Mouse (Mus musculus) naive thymus-derived CD4-positive, alpha-beta T cell, adult 2 months (primary cell): ENCODE measurements around the gene Zbtb20.

Experiments used
- DNase-seq: peaks from one replicate; pipeline ENCODE4 v3.0.0-alpha.2; 2011; ENCODE audit warnings: low read depth

Gene Zbtb20

DNA sequence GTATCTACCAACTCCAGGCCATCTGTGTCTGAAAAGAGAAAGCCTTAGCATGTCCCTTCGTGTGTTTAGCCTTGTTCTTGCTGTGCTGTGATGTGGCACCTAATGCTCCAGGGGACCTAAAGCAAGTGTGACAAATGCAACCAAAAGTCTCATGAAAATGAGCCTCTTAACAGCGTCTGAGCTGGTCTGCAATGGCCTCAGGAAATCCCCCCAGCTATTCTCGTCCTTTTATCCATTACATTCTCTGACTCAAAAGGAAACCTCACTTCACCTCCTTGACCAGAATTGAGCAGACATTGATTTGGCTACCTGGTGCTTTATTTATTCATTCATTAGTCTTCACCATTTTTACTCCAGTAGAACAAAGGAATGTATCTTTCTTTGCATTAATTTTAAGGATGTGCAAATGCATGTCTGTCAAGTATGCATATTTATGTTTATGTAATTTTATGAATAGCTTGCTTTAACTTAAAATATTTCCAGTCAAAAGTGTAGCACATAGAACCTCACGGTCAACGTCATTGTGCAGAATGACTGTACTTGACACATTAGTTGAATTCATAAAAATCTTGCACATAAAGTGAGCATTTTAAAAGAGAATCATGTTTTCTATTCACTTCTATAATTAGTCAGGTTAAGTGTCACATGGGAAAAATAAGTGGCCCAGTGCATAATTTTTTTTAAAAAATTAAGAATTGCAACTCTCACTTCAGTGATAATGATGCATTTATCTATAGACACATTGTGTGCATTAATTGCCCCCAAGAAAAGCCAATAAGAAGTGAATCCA, 618.1 kb downstream of the Zbtb20 start:
- DNase-seq: no peak

DNA sequence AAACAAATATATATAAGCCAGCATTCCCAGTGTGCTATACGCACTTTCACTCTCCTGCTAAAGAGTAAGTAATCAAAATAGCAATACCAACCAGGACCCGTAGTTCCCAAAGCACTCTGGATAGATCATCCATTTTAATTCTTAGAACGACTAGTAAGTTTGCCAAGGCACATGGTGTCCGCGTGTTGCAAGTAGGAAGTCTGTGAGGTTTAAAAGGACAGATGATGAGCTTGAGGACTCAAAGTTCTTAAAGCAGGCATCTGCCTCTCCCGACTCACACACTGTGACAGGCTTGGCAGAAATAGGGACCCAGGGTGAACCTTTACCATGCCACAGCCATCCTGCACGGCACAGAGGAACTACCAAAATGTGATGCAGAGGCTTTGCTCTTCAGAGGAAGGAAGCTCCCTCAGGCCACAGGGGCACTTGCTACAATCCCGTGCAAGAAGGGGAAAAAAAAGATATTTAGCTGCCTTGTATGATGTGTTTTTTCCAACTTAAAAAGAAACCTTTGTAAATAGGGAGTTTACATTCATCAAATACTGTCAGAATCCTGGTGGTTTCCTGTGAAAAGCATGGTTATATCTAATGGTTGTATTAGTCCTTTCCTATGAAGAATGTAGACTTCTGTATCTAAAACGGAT, 619.6 kb downstream of the Zbtb20 start:
- no peak for DNase-seq

DNA sequence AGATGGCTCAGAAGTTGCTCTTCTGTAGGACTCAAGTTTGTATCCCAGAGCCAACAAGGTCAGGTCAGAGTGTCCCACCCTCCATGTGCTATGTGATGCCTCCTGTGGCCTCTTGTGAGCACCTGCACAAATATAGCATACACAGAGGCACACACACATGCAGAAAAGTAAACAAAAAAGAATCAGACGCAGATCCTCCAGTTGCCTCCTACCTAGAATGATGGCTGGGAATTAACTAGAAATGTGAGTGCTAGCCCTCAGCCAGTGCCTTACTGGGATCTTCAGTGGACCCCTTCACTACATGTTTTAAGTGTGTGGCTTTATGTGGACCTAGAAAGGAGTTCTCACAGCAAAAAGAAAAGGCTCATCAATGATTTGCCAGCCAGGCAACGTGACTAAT, 621.4 kb downstream of the Zbtb20 start:
- no peak for DNase-seq

DNA sequence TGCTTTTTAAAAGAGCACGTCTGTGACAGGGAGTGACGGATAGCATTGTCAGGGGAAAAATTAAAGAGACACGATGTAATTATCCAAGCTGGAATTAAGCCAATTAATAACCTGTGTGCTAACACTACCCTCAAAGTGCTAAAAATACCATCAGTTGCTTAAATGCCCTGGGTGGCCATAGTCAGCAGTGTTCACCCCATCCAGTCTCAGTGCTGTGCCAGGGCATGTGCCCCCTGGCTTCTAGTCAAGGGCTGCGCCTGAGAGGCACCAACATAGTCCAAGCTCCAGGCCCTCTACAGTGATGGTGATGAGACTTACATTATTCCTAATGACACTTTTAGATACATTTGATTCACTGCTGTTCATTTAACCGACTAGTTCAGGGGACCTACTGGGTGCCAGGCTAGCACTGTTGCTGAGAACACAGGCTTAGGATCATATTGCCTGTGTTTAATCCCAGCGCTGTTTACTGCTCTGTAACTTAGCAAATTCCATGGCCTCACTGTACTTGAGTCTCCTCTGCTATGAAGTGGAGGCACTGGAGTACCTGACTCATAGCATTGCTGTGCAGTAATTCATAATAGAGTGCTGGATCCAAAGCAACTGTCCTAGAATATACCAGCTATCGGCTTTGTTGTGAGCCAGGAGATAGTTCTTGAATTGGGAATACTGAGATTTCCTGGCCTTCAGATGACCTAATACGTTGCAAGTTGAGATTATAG, 624.6 kb downstream of the Zbtb20 start:
- no peak for DNase-seq

DNA sequence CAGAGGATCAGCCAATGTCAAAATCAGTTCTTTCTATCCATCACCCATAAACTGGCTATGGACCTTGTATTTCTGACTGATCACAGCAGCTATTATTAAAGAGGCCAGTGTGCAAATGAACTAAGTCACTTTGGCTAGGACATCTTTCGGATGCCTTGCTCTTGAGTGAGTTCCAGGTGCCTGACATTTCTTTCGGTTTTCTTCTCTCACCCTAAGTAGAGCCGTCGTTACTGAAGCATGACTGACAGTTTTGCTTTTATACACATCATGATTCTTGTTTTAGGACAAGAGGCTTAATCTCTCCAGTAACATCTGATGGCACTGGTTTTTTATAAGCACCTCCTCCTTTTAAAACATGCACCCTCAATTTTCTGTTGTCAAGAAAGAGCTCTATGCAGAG, 625.6 kb downstream of the Zbtb20 start:
- DNase-seq: no peak

DNA sequence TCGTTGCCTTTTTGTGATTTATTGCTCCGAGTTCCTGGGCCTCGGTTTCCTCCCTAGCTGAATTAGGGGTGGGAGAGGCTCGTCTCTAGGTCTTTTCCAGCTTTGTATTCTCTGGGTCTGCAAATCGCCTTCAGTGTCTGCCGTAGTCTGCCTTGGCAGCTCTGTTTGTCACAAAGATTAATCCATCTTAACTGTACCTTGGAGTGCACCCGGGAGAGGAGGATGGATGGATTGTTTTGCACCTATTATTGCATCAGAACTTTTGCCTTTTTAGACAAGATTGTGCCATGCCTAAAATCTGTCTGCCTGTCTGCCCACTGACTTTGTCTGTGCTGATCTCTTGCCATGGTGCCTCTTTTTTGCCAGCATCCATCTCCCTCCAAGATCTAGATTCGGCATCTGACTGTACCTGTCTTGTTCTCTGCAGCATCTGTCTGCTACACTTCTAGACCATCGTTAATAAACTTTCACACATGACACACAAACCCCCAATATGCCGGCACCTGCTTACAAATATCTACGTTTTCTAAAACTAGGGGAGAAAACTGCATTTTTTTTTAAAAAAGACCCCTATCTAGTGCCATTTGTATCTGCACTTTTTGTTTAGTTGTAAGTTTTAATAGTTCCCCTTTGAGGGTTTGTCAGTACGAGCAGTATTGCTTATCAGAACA, 626.8 kb downstream of the Zbtb20 start:
- no peak for DNase-seq

DNA sequence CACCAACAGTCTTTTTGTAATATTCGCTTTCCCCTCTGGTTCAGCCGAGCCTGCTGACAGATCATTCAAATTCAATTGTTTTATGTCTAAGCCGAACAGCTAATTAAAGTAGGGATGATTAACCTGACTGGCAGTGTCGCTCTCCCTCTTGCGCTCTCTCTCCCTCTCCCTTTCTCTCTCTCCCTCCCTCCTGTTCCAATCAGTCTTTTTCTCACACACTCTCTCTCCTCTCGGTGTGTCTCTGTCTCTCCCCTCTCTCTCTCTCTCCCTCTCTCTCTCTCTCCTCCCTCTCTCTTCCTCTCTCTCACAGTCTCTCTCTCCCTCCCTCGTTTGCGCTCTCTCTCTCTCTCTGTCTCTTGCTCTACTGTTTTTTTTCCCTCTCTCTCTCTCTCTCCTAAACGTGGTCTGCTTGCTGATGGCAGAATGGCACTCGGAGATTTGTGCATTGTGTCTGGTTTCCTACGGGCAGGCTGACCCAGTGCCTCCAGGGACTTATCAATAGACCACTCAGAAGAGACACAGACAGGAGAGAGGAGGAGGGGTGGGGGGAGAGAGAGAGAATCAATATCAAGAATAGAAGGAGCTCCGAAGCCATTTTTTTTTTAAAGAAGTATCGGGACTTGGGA, 627.4 kb downstream of the Zbtb20 start:
- no peak for DNase-seq

DNA sequence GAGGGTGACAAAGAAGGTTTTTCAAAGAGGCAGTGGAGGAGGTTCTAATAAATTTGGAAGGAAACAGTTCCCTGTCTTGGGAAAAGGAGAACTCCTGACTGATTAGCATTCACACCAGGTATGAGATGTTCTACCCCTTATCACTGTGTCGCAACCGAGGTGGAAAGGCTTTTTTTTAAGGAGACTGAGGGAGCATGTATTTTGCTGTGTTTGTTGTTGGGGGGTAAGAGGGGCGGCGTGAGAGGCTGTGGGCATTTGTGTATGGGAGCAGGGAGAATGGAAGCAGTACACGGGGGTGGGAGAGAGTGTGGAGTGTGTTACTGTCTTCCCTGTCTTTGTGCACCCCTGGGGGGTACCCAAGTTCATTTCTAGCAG, 627.9 kb downstream of the Zbtb20 start:
- no peak for DNase-seq

DNA sequence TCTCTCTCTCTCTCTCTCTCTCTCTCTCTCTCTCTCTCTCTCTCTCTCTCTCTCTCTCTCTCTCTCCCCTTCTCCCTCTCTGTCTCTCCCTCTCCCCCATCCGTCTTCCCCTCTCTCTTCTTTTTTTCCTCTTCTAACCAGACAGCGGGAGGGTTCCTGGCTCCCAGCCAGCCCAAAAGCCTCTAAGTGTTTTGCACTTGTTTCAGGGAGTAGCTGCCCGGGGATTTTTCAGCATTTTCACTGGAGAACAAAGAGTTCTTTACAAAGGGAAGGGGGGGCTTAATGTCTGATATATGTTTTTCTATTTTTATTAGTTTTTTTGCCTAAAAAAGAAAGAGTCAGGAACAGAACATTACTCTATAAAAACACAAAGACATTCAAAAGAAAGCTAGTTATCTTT, 628.5 kb downstream of the Zbtb20 start:
- no peak for DNase-seq

DNA sequence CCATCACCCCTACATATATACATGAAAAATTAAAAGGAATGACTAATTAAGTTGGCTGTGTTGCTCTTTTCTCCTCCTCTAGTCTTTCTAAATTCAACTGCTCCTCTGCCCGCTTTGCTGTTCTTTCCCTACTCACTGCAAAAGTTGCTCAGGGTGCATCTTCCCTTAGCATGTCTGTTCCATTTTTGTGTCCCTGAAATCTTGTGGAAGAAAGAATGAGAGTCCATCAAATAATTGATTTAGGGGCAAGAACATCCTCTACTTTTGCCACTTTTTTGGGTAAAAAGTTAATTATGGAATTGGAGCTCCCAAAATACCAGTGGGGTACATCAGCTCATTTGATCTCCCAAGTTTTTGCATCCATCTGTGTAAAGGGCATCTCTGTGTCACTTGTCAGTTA, 628.9 kb downstream of the Zbtb20 start:
- no peak for DNase-seq

DNA sequence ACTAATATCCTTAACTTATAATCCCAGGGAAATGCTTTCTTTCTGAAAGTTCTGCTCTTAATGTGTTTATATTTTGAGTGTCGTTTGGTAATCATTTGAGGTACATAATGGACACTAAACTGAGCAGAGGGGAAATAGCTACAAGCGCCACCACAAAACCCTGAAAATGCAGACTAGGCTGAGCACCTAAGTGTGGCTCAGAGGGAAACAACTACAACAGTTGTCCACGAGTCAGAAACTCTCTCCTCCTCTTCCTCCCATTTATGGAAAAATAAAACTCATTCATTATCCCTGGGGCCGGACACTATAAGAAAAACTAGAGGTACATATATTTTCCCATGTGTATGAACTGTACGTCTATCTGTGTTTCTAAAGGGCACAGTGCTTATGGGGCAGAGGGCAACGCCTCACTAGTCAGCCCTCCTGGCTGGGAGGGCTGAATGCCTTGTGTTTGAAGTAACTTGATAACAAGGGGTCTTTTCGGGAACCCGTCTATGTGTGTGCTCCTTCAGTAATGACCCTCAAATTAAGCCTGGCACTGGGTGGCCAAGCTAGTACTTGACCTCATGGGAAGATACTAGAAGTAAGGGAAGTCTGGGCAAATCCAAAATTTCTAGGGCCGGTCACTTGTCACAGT, 629.8 kb downstream of the Zbtb20 start:
- DNase-seq: no peak

DNA sequence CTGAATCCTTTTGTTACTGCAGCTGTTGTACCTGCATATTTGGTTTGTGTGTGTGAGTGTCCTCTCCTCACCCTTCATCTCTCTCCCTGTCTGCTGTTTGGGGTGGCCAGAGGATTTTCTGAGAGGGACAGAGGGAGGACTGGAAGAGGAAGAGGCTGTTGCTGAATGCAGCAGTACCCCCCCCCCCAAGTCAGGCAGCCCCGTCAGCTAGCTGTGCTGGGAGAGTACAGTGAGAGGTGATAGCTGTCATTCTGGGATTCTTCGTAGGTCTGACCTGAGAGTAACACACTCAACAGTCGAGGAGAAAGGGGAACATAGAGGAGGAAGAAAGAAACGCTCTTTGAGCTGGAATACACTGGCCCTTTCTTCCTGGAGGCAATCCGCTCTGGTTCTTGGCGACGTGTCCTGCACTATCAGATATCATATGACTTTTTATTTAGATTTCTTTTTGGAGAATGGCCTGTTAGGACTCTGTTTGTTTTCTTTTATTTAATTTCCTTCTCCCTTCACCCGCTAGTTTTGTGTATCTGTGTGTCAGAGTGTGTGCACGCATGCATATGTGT, 630.6 kb downstream of the Zbtb20 start:
- no peak for DNase-seq

DNA sequence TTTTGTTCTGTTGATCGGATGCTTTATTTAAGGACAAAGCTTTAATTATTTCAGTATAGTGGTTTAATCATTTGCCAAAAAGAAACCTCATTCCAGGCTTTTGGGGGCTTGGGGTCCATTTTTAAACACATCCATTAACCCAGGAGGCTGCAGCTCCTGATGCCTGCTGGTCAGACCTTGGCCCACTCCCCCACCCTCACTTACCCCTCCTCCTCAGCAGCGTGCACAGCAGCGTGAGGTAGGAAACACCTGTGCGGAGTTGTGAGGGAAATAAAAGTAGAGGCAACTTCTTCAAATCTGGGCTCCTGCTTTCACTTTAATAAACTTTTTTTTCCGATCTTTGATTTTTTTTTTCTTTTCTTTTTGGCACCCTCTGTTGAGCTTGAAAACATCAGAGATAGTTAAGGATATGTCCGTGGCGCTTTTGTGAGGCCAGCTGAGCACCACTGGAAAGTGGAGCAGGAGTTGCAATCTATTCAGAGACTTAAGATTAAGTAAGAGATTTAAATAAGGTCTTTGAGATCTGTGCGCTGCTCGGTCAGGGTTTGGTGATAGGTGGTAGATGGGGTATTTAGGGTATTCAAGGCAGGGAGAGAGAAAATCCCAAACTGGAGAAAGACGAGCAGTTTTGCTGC, 631.2 kb downstream of the Zbtb20 start:
- no peak for DNase-seq

DNA sequence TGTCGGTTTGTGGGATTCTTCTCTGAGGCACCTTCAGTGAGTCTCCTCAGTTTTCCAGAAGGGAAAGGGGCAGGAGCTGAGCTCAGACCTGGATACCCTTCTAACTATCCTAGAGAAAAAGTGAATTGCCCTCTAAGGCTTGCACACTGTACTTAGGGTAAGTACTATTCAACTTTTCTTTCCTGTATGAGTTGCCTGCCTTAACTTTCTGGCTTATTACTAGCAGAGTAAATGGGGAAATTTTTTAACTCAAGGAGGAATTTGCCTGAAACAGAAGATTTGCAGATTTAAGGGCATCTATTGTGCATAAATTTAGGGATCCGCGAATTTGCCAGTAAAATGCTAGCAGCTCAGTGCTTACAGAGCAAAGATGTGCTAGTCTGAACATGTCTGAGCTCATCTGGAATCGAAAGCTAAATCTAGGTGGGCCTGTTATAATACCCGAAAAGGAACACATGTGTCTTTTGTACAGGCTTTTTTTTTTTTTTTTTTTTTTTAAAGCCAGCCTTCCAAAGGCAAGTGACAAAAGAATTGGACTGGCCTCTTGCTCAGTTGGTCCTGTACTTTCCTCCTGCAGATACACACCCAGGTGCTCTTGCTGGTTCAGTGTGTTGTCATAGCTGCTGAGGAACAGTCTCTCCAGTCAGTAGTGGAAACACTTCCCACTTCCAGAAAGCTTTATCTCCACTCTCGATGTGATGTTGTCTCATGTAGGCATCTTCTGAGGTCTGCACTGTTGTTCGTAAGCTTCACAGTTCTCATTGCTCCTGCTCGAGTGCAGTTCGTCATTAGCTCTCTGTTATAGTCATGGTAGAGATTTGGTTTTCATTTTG, 632.7 kb downstream of the Zbtb20 start:
- DNase-seq: no peak

DNA sequence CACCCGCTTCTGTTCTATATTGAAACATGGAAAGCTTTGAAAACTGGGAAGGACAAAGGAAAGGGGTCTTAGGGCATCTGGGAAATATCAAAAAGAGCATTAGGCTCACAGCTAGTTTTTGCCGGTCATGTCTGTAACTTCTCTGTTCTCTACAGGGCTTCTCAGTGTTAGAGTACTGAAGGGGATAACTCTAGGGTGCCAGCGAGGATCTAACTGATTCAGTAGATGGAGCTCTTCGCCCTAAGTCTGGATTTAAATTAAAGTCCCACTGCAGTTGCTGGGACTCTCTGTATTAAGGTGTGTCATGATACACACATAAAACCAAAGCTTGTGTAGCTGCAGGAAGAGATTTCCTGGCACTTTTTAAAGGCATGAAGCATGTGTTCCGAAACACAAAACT, 634.8 kb downstream of the Zbtb20 start:
- DNase-seq: no peak

DNA sequence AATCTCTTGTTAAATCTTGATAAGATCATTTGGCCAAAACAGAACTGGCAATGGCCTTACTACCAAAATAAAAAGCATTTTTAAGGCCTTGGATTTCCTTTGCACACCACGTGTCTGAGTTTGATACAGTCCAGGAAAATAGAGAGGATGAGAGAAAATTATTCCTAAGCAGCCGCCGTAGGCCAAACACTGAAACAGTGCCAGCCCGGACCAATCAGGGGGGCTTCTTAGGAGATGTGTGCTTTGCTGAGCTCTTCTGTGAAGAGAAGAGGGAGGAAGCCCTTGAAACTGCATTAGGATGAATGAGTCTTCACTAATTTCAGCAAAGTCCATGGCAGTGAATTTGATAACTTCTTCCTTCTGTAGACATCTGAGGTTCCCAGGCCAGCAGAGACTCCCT, 635.9 kb downstream of the Zbtb20 start:
- DNase-seq: no peak

DNA sequence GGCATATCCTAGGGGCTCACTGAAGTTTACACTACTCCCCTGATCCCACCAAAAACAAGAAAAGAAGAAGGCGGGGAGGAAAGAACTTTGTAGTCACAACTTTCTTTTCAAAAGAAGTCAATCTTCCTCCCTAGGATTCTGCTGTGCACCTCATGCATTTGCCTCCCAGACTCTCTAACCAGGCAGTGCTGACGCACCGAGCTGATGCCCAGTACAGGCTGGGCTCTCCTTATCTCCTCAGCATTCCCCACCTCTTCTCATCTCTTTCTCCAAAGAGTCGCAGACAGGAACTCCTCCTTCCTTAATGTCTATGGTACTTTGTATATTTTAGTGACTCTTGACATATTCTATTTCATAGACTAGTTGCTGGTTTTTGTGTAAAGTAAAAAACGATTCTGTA, 638.3 kb downstream of the Zbtb20 start:
- DNase-seq: no peak

DNA sequence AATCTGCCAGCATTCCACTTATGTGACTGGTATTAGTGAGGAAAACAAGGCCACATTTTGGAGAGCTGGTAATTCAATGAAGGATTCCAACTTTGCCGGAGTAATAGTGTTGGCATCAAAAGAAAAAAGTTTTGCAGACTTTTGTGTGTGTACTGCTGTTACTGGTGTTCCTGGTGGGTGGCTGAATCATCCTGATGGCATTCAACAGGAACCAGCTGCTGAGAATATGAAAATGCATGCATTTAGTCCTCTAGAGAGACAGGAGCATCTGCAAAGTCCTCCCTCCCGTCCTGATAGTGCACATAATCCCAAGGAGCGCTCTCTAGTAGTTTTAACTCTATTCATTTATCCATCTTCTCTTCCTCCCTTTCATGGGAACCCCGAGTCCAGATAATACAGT, 639.9 kb downstream of the Zbtb20 start:
- no peak for DNase-seq

DNA sequence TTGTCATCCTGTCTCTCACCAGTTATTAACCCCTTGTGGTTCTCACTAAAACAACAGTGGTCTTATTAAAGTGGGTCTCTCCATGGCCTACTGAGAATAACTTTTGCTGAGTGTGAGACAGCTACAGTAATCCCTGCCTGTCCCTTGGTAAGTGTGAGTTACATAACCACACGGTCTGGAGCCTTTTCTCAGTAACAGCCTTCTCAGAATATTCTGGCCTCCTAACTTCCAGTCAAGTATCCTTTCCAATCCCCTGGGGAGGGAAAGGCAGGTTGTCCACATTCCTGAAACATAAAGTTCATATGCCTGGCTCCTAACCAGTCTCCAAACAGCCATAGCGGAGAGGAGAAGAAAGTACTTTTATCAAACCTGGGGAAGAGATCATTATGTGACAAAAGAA, 644.6 kb downstream of the Zbtb20 start:
- DNase-seq: no peak

DNA sequence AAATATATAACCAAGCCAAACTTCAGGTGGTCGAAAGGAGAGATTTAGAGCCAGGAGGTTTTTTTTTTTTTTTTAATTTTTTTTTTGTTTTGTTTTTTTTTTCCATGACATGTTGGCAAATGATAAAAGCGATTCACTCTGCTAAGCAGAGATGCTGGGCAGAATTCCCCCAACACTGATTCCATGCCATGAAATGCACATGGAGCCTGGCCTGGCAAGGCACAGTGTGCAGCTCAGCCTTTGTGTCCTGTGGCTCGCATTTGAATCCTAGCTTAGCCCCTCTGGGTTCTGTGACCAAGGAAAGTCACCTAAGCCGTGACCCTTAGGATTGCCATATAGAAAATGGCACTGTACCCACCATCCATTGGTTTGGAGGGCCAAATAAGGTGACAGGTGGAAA, 646.8 kb downstream of the Zbtb20 start:
- no peak for DNase-seq
